Mouse (Mus musculus) small intestine, adult 2 months (tissue): ENCODE measurements around the gene Ube2i.

ENCODE experiments used
- CTCF ChIP-seq: fragments of 200-500 bp; IDR thresholded peaks from 2 replicates; pipeline ENCODE4 v1.5.1; 2012; ENCODE audit warnings: low read depth, mild to moderate bottlenecking, control low read depth, inconsistent platforms, low read length, moderate library complexity, mixed read lengths; ENCODE audit not compliant: insufficient replicate concordance, insufficient read length; ENCODE audit errors: extremely low read depth
- POLR2A ChIP-seq: fragments of 200-500 bp; IDR thresholded peaks from 2 replicates; pipeline ENCODE4 v1.6.1; 2012; ENCODE audit warnings: low read depth, mild to moderate bottlenecking, control low read depth, inconsistent platforms, low read length, moderate library complexity

GRCm38 (mm10) chr17:25239695-25240636, 34.5 kb downstream of the Ube2i start, which contains the start of the genes Gnptg and Tsr3:
- TF ChIP-seq CTCF (no peak), POLR2A (peak; percentile 47; the same call in 1 of the 2 replicates)
